27 mouse cellular contexts compared by ENCODE assay signal in the genomic region with DNA sequence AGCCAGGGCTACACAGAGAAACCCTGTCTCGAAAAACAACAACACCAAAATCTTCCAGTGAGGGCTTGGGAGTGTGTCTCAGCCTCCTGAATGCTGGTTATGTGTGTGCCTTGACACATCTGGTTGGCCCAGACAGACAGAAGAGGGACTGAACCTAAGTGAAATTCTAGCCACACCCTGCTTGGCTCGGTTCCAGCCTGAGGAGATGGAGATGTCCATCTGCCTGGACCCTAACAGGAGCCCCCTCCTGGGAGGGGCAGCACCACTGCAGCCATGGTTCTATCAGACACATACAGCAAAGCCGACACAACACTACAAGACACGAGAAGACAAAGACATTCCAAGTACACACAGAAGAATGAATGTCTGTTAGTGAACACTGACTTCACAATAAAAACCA. TPM values are rescaled to one million over a fixed set of nuclear protein-coding genes. Genes with fewer than 3 reads are reported as not detected.
DNase-seq lines count a peak whose midpoint lies in the region; ATAC-seq lines count a peak whose summit lies in the region.
"Had no signal": no experiment of that assay in that cellular context is flagged by ENCODE, and none has a peak within 500 bp of the region (broad histone marks: within the 10 kb centered on the region; RNA-seq: fewer than 3 reads in every experiment).

No protein-coding gene starts in this region.

- no peaks in the 10 kb centered on the region for H3K36me3 ChIP-seq in forebrain, embryonic 15.5 days
- H3K36me3 ChIP-seq in forebrain, embryonic 11.5 days (ENCODE audit: control insufficient read depth, insufficient read depth, low read length) = no peaks in the 10 kb centered on the region
- H3K36me3 ChIP-seq in midbrain, embryonic 11.5 days (ENCODE audit: control insufficient read depth, insufficient read depth, low read length) = no peaks in the 10 kb centered on the region
- H3K36me3 ChIP-seq in midbrain, embryonic 15.5 days (replicated peaks) = no peaks in the 10 kb centered on the region

- H3K27ac ChIP-seq in forebrain, embryonic 15.5 days (replicated peaks) = peak overlapping the region; percentile 72; the same call in 1 of the 2 replicates
- H3K27ac ChIP-seq in forebrain, embryonic 11.5 days (ENCODE audit: low read depth, low read length) = no peak overlapping the region
- H3K27ac ChIP-seq in midbrain, embryonic 11.5 days (ENCODE audit: low read depth, low read length) = no peak overlapping the region
- H3K27ac ChIP-seq in midbrain, embryonic 15.5 days = no peak overlapping the region
- H3K27ac ChIP-seq: forebrain, embryonic 12.5 days; heart, embryonic 15.5 days; hindbrain, embryonic 10.5 days; hindbrain, embryonic 13.5 days; intestine, embryonic 15.5 days had no signal

- no peak overlapping the region for H3K4me2 ChIP-seq in forebrain, embryonic 15.5 days (replicated peaks)
- no peak overlapping the region for H3K4me2 ChIP-seq in forebrain, embryonic 11.5 days (ENCODE audit: low read depth, low read length, severe bottlenecking)
- no peak overlapping the region for H3K4me2 ChIP-seq in midbrain, embryonic 11.5 days
- no peak overlapping the region for H3K4me2 ChIP-seq in midbrain, embryonic 15.5 days
- H3K4me2 ChIP-seq: forebrain, embryonic 12.5 days; heart, embryonic 12.5 days; heart, embryonic 15.5 days; hindbrain, embryonic 13.5 days; intestine, embryonic 15.5 days had no signal

- H3K4me3 ChIP-seq in forebrain, embryonic 15.5 days = no peak overlapping the region
- H3K4me3 ChIP-seq in forebrain, embryonic 11.5 days (ENCODE audit: low read depth, low read length) = no peak overlapping the region
- H3K4me3 ChIP-seq in midbrain, embryonic 11.5 days (ENCODE audit: low read depth, low read length) = no peak overlapping the region
- H3K4me3 ChIP-seq in midbrain, embryonic 15.5 days = no peak overlapping the region
- H3K4me3 ChIP-seq: forebrain, embryonic 12.5 days; heart, embryonic 12.5 days; heart, embryonic 15.5 days; hindbrain, embryonic 10.5 days; hindbrain, embryonic 13.5 days; intestine, embryonic 15.5 days had no signal

- peak; percentile 39 for DNase-seq in cerebellum, adult 9-10 months
- DNase-seq in cerebellum, adult 18-20 months = no peak
- no peak for DNase-seq in forebrain, embryonic 11.5 days (ENCODE audit: low spot score)
- DNase-seq in midbrain, embryonic 11.5 days (ENCODE audit: low spot score, missing footprints) = peak; percentile 75
- no peak for DNase-seq in adrenal gland, adult 8-10 months
- DNase-seq: adrenal gland, postnatal 14 days; B cell, adult 2 months; cerebellum, adult 8-10 months; gastrocnemius, postnatal 25 days; heart, adult 18-20 months; heart, postnatal 10 days; heart, postnatal 36 days; kidney, adult 18-20 months; kidney, adult 9 months had no signal

- H3K9me3 ChIP-seq in forebrain, embryonic 15.5 days = no peaks in the 10 kb centered on the region
- H3K9me3 ChIP-seq in forebrain, embryonic 11.5 days (ENCODE audit: control insufficient read depth, low read length) = no peaks in the 10 kb centered on the region
- no peaks in the 10 kb centered on the region for H3K9me3 ChIP-seq in midbrain, embryonic 11.5 days (ENCODE audit: control insufficient read depth, low read length)
- H3K9me3 ChIP-seq in midbrain, embryonic 15.5 days = no peaks in the 10 kb centered on the region
- H3K9me3 ChIP-seq: forebrain, embryonic 12.5 days; G1E; heart, embryonic 12.5 days; heart, embryonic 15.5 days; hindbrain, embryonic 10.5 days; hindbrain, embryonic 13.5 days; intestine, embryonic 15.5 days had no signal

- 82% methylated on average over 4 of the region's 4 CpGs for WGBS in forebrain, embryonic 15.5 days
- WGBS in forebrain, embryonic 11.5 days = 83% methylated on average over 4 of the region's 4 CpGs
- WGBS in midbrain, embryonic 11.5 days = 84% methylated on average over 4 of the region's 4 CpGs
- WGBS in midbrain, embryonic 15.5 days = 77% methylated on average over 4 of the region's 4 CpGs

- no peaks in the 10 kb centered on the region for H3K27me3 ChIP-seq in forebrain, embryonic 15.5 days
- no peaks in the 10 kb centered on the region for H3K27me3 ChIP-seq in forebrain, embryonic 11.5 days (ENCODE audit: control insufficient read depth, insufficient read depth, low read length)
- no peaks in the 10 kb centered on the region for H3K27me3 ChIP-seq in midbrain, embryonic 11.5 days (ENCODE audit: control insufficient read depth, insufficient read depth, low read length)
- no peaks in the 10 kb centered on the region for H3K27me3 ChIP-seq in midbrain, embryonic 15.5 days (replicated peaks)
- H3K27me3 ChIP-seq: CH12.LX; forebrain, embryonic 12.5 days; heart, embryonic 12.5 days; heart, embryonic 15.5 days; hindbrain, embryonic 13.5 days; intestine, embryonic 15.5 days had no signal

- no peak overlapping the region for H3K9ac ChIP-seq in forebrain, embryonic 15.5 days (replicated peaks)
- H3K9ac ChIP-seq in forebrain, embryonic 11.5 days (ENCODE audit: low read length) = no peak overlapping the region
- H3K9ac ChIP-seq in midbrain, embryonic 11.5 days (ENCODE audit: low read length) = no peak overlapping the region
- no peak overlapping the region for H3K9ac ChIP-seq in midbrain, embryonic 15.5 days
- H3K9ac ChIP-seq: forebrain, embryonic 12.5 days; heart, embryonic 12.5 days; heart, embryonic 15.5 days; hindbrain, embryonic 13.5 days; intestine, embryonic 15.5 days had no signal

- peaks cover 13% of the 10 kb centered on the region; the same call in 1 of the 2 replicates for H3K4me1 ChIP-seq in forebrain, embryonic 15.5 days
- H3K4me1 ChIP-seq in forebrain, embryonic 11.5 days (replicated peaks; ENCODE audit: control insufficient read depth, insufficient read depth, low read length) = no peaks in the 10 kb centered on the region
- H3K4me1 ChIP-seq in midbrain, embryonic 11.5 days (ENCODE audit: control insufficient read depth, insufficient read depth, low read length) = no peaks in the 10 kb centered on the region
- H3K4me1 ChIP-seq in midbrain, embryonic 15.5 days = no peaks in the 10 kb centered on the region
- H3K4me1 ChIP-seq: forebrain, embryonic 12.5 days; heart, embryonic 12.5 days; heart, embryonic 15.5 days; intestine, embryonic 15.5 days had no signal

- no peak for ATAC-seq in forebrain, embryonic 15.5 days (replicated peaks)
- ATAC-seq in forebrain, embryonic 11.5 days (replicated peaks; ENCODE audit: low FRiP score) = no peak
- ATAC-seq in midbrain, embryonic 11.5 days (ENCODE audit: low FRiP score) = no peak
- ATAC-seq in midbrain, embryonic 15.5 days (replicated peaks) = no peak
- ATAC-seq: forebrain, embryonic 16.5 days; hindbrain, embryonic 16.5 days; intestine, embryonic 15.5 days had no signal

RNA-seq across cellular contexts. Expression of gene Angptl8, which starts 17.2 kb away (rescaled TPM):
- polyA plus RNA-seq in forebrain, embryonic 15.5 days (2015; fragmentation: Nextera tagmentation; extraction: Ambion mirVana) = 0.27 and 0.51 TPM in 2 replicates
- polyA plus RNA-seq in forebrain, embryonic 11.5 days (2014; fragmentation: Nextera tagmentation; extraction: Ambion mirVana) = 0.60 TPM in 1 of 2 replicates, not detected in the other
- 0.19 and 0.22 TPM in 2 replicates for polyA plus RNA-seq in midbrain, embryonic 11.5 days (2014; fragmentation: Nextera tagmentation; extraction: Ambion mirVana)
- polyA plus RNA-seq in midbrain, embryonic 15.5 days (2015; fragmentation: Nextera tagmentation; extraction: Ambion mirVana) = 0.61 and 0.74 TPM in 2 replicates
- 10 to 100 TPM in 2 of 4 experiments, 1 to 10 TPM in 2; 1.5 to 12.0 (median 7.7) TPM for total RNA-seq in adrenal gland, adult 8-10 months (2022)
- total RNA-seq: CH12.LX; G1E; heart, postnatal 36 days had no signal
- polyA plus RNA-seq: embryonic facial prominence, embryonic 11.5 days; G1E had no signal

RNA-seq across cellular contexts. Expression of gene Kank2, which starts 19.6 kb away (rescaled TPM):
- 2.9 and 3.7 TPM in 2 replicates for polyA plus RNA-seq in forebrain, embryonic 15.5 days (2015; fragmentation: Nextera tagmentation; extraction: Ambion mirVana)
- polyA plus RNA-seq in forebrain, embryonic 11.5 days (2014; fragmentation: Nextera tagmentation; extraction: Ambion mirVana) = 5.1 and 5.9 TPM in 2 replicates
- polyA plus RNA-seq in midbrain, embryonic 11.5 days (2014; fragmentation: Nextera tagmentation; extraction: Ambion mirVana) = 3.5 and 3.9 TPM in 2 replicates
- polyA plus RNA-seq in midbrain, embryonic 15.5 days (2015; fragmentation: Nextera tagmentation; extraction: Ambion mirVana) = 5.8 TPM in 2 replicates
- 10 to 100 TPM; 35.0 to 58.9 (median 47.5) TPM for total RNA-seq in adrenal gland, adult 8-10 months (2022)
- polyA plus RNA-seq: G1E had no signal

RNA-seq across cellular contexts. Expression of gene Dock6, which starts 34.3 kb away (rescaled TPM):
- 10.4 and 12.3 TPM in 2 replicates for polyA plus RNA-seq in forebrain, embryonic 15.5 days (2015; fragmentation: Nextera tagmentation; extraction: Ambion mirVana)
- polyA plus RNA-seq in forebrain, embryonic 11.5 days (2014; fragmentation: Nextera tagmentation; extraction: Ambion mirVana) = 25.5 and 27.5 TPM in 2 replicates
- polyA plus RNA-seq in midbrain, embryonic 11.5 days (2014; fragmentation: Nextera tagmentation; extraction: Ambion mirVana) = 15.1 and 15.9 TPM in 2 replicates
- 19.2 and 20.4 TPM in 2 replicates for polyA plus RNA-seq in midbrain, embryonic 15.5 days (2015; fragmentation: Nextera tagmentation; extraction: Ambion mirVana)
- 10 to 100 TPM; 34.3 to 80.5 (median 56.4) TPM for total RNA-seq in adrenal gland, adult 8-10 months (2022)

RNA-seq across cellular contexts. Expression of gene Spc24, which starts 58.0 kb away (rescaled TPM):
- polyA plus RNA-seq in forebrain, embryonic 15.5 days (2015; fragmentation: Nextera tagmentation; extraction: Ambion mirVana) = 41.7 and 55.9 TPM in 2 replicates
- 138 and 162 TPM in 2 replicates for polyA plus RNA-seq in forebrain, embryonic 11.5 days (2014; fragmentation: Nextera tagmentation; extraction: Ambion mirVana)
- 91.3 and 115 TPM in 2 replicates for polyA plus RNA-seq in midbrain, embryonic 11.5 days (2014; fragmentation: Nextera tagmentation; extraction: Ambion mirVana)
- 15.7 and 17.8 TPM in 2 replicates for polyA plus RNA-seq in midbrain, embryonic 15.5 days (2015; fragmentation: Nextera tagmentation; extraction: Ambion mirVana)
- total RNA-seq in adrenal gland, adult 8-10 months (2022) = 1 to 10 TPM in 3 of 4 experiments, under 1 TPM in 1; 0.32 to 4.9 (median 2.1) TPM

Comparison
In these comparisons a context has a peak if more than half of its experiments do, and no peak if none do; other contexts are left out.
1. DNase-seq: peak in cerebellum, adult 9-10 months (single experiment) and midbrain, embryonic 11.5 days (single experiment); none in cerebellum, adult 18-20 months (0 of 2), forebrain, embryonic 11.5 days (single experiment) and adrenal gland, adult 8-10 months (single experiment).